Mouse (Mus musculus) midbrain, embryonic 14.5 days (tissue): ENCODE data around the gene Cenps. TPM values are rescaled to one million over a fixed set of nuclear protein-coding genes. Genes with fewer than 3 reads are reported as not detected.
A peak's percentile ranks its signal among the peaks of the same experiment; 100 is the strongest.
"Not testable (repeated sequence)": the region's sequence is repeated elsewhere in the genome, so short reads cannot be mapped to it uniquely, and the experiment has no call there.

Experiments
- ATAC-seq: fragments of 200-750 bp; cut with Nextera tagmentation; 2 replicates; pipeline ENCODE4 v1.8.0; 2017; ENCODE audit warnings: moderate number of reproducible peaks, moderate library complexity; ENCODE audit not compliant: low FRiP score, low TSS enrichment
- DNase-seq: peaks from one replicate; pipeline ENCODE4 v3.0.0-alpha.2; 2015
- H3K27ac ChIP-seq: fragments of 300-500 bp; sonication (generic); replicated peaks from 2 replicates; pipeline ENCODE4 v1.5.1; 2014; ENCODE audit warnings: mild to moderate bottlenecking, low read depth, low read length, moderate library complexity
- H3K27me3 ChIP-seq: fragments of 300-500 bp; sonication (generic); 2 replicates; pipeline ENCODE4 v1.6.1; 2014; ENCODE audit warnings: low read length, control low read depth, mixed read lengths; ENCODE audit not compliant: control insufficient read depth, insufficient read depth
- H3K36me3 ChIP-seq: fragments of 300-500 bp; sonication (generic); 2 replicates; pipeline ENCODE4 v1.6.1; 2014; ENCODE audit warnings: low read length, control low read depth; ENCODE audit not compliant: control insufficient read depth, insufficient read depth
- H3K4me1 ChIP-seq: fragments of 300-500 bp; sonication (generic); 2 replicates; pipeline ENCODE4 v1.6.1; 2014; ENCODE audit warnings: mild to moderate bottlenecking, antibody characterized with exemption, low read length, control low read depth; ENCODE audit not compliant: control insufficient read depth, insufficient read depth
- H3K4me2 ChIP-seq: fragments of 300-500 bp; sonication (generic); 2 replicates; pipeline ENCODE4 v1.6.1; 2014; ENCODE audit warnings: mild to moderate bottlenecking, low read length, moderate library complexity
- H3K4me3 ChIP-seq: fragments of 300-500 bp; sonication (generic); replicated peaks from 2 replicates; pipeline ENCODE4 v1.5.1; 2014; ENCODE audit warnings: low read depth, low read length
- H3K9ac ChIP-seq: fragments of 300-500 bp; sonication (generic); replicated peaks from 2 replicates; pipeline ENCODE4 v1.6.1; 2014; ENCODE audit warnings: mild to moderate bottlenecking, low read length, moderate library complexity
- H3K9me3 ChIP-seq: fragments of 300-500 bp; sonication (generic); 2 replicates; pipeline ENCODE4 v1.6.1; 2016; ENCODE audit warnings: low read length, control low read depth, mixed read lengths; ENCODE audit not compliant: control insufficient read depth
- WGBS: fragments of 180-500 bp; shearing (Covaris S2); extraction: QIAGEN DNeasy Blood & Tissue Kit; methylation state at CpG from one replicate; pipeline ENCODE4 v1.1.7; 2014; 5-methylcytosine and 5-hydroxymethylcytosine counted together
- polyA plus RNA-seq: library from polyadenylated mRNA; unstranded; fragments of >200 nt; fragmentation: Nextera tagmentation; extraction: Ambion mirVana; gene quantifications from 2 replicates; pipeline ENCODE4 v1.2.1, GENCODE M21; 2014

The Cenps gene
- polyA plus RNA-seq, 1 experiment from 2014 or later: 16.9 TPM

GRCm38 (mm10) chr4:149123432-149123831, 14.0 kb downstream of the Cenps start:
- Histone ChIP-seq H3K4me2 (no peak overlapping the region), H3K36me3 (peaks cover 19% of the 10 kb centered on the region), H3K4me3 (no peak overlapping the region), H3K9me3 (no peaks in the 10 kb centered on the region), H3K4me1 (no peaks in the 10 kb centered on the region), H3K27ac (no peak overlapping the region), H3K27me3 (no peaks in the 10 kb centered on the region), H3K9ac (no peak overlapping the region)
- 73% methylated on average over 5 of the region's 5 CpGs for WGBS
- no peak for ATAC-seq
- no peak for DNase-seq

- H3K4me3 ChIP-seq, H3K9ac ChIP-seq, H3K27me3 ChIP-seq, H3K4me2 ChIP-seq, DNase-seq, ATAC-seq, H3K4me1 ChIP-seq, H3K9me3 ChIP-seq, H3K27ac ChIP-seq: not testable (repeated sequence)
- WGBS: 76% methylated on average over 12 of the region's 12 CpGs
- peaks cover 25% of the 10 kb centered on the region for H3K36me3 ChIP-seq
These were observed 17.4 kb downstream of the Cenps start for GRCm38 (mm10) chr4:149119978-149120562.

GRCm38 (mm10) chr4:149103875-149104561, 33.4 kb downstream of the Cenps start, which contains the start of gene Dffa:
Dffa (plus strand) TSS chr4:149104146.
- 1% methylated on average over 35 of the region's 35 CpGs for WGBS
- H3K4me3 ChIP-seq: peak within 1 kb of the TSS; percentile 72
- H3K9ac ChIP-seq: peak within 1 kb of the TSS; percentile 81
- peaks cover 22% of the 10 kb centered on the region for H3K36me3 ChIP-seq
- DNase-seq (peak; percentile 97), ATAC-seq (peak; percentile 82)
- H3K27me3 ChIP-seq: no peaks in the 10 kb centered on the region
- H3K4me1 ChIP-seq: peaks cover 8% of the 10 kb centered on the region
- no peak within 1 kb of the TSS for H3K27ac ChIP-seq
- no peaks in the 10 kb centered on the region for H3K9me3 ChIP-seq
- H3K4me2 ChIP-seq: peak within 1 kb of the TSS; percentile 90

- Histone ChIP-seq H3K9me3 (no peaks in the 10 kb centered on the region), H3K4me1 (peaks cover 17% of the 10 kb centered on the region), H3K4me2 (no peak overlapping the region), H3K27ac (no peak overlapping the region), H3K4me3 (no peak overlapping the region), H3K9ac (no peak overlapping the region), H3K36me3 (0 out of 2 replicates have a peak, but pooled peaks cover 6% of the 10 kb centered on the region), H3K27me3 (no peaks in the 10 kb centered on the region)
- ATAC-seq (no peak), DNase-seq (no peak)
- 90% methylated on average over 3 of the region's 3 CpGs for WGBS
These were observed 36.0 kb downstream of the Cenps start for GRCm38 (mm10) chr4:149101456-149101855.

- not testable (repeated sequence) for H3K9me3 ChIP-seq, H3K27ac ChIP-seq, H3K9ac ChIP-seq, H3K36me3 ChIP-seq, ATAC-seq, H3K27me3 ChIP-seq, H3K4me3 ChIP-seq, DNase-seq
- Histone ChIP-seq H3K4me1 (peaks cover 17% of the 10 kb centered on the region), H3K4me2 (peak overlapping the region; percentile 51; the same call in 1 of the 2 replicates)
- 88% methylated on average over 12 of the region's 12 CpGs for whole genome bisulfite sequencing
These were observed 37.0 kb downstream of the Cenps start for GRCm38 (mm10) chr4:149100449-149100848.

- H3K4me2 ChIP-seq: peak within 1 kb of the TSS; percentile 91
- under 1% methylated on average over 50 of the region's 50 CpGs for WGBS
- no peaks in the 10 kb centered on the region for H3K36me3 ChIP-seq
- peak within 1 kb of the TSS; percentile 38; the same call in 1 of the 2 replicates for H3K27ac ChIP-seq
- H3K9ac ChIP-seq: peak within 1 kb of the TSS; percentile 84
- H3K4me3 ChIP-seq: peak within 1 kb of the TSS; percentile 97
- H3K4me1 ChIP-seq: peaks cover 12% of the 10 kb centered on the region
- no peaks in the 10 kb centered on the region for H3K27me3 ChIP-seq
- ATAC-seq (peak; percentile 84), DNase-seq (peak; percentile 95)
- H3K9me3 ChIP-seq: no peaks in the 10 kb centered on the region
These were observed 37.9 kb downstream of the Cenps start, which contains the start of gene Pex14 for GRCm38 (mm10) chr4:149099369-149100017. Pex14 (minus strand) TSS chr4:149099876.

GRCm38 (mm10) chr4:149098571-149098970, 38.9 kb downstream of the Cenps start:
- H3K9me3 ChIP-seq: no peaks in the 10 kb centered on the region
- H3K4me3 ChIP-seq: peak overlapping the region; percentile 97
- peak overlapping the region; percentile 84; the same call in 1 of the 2 replicates for H3K9ac ChIP-seq
- DNase-seq (no peak), ATAC-seq (no peak)
- peak overlapping the region; percentile 91 for H3K4me2 ChIP-seq
- H3K27me3 ChIP-seq: no peaks in the 10 kb centered on the region
- 0 out of 2 replicates have a peak, but pooled peaks cover 3% of the 10 kb centered on the region for H3K36me3 ChIP-seq
- H3K4me1 ChIP-seq: peaks cover 9% of the 10 kb centered on the region
- no peak overlapping the region for H3K27ac ChIP-seq
- WGBS: 23% methylated on average over 11 of the region's 11 CpGs

GRCm38 (mm10) chr4:149097956-149098355, 39.5 kb downstream of the Cenps start:
- DNase-seq (no peak), ATAC-seq (no peak)
- Histone ChIP-seq H3K4me3 (peak overlapping the region; percentile 97; the same call in 1 of the 2 replicates), H3K4me1 (peaks cover 9% of the 10 kb centered on the region), H3K27ac (no peak overlapping the region), H3K9ac (no peak overlapping the region), H3K4me2 (peak overlapping the region; percentile 91), H3K36me3 (peaks cover 5% of the 10 kb centered on the region; the same call in 1 of the 2 replicates), H3K27me3 (no peaks in the 10 kb centered on the region), H3K9me3 (no peaks in the 10 kb centered on the region)
- 86% methylated on average over 3 of the region's 3 CpGs for WGBS
